Mouse (Mus musculus): Measurements from ENCODE around the gene Casc4. TPM values are rescaled to one million over a fixed set of nuclear protein-coding genes. Genes with fewer than 3 reads are reported as not detected.

The Casc4 gene
- total RNA-seq (2021): 100 to 1,000 TPM in 1 of 2 experiments, 10 to 100 TPM in 1; 98.8 to 103 TPM
- long read RNA-seq, full-length matches to known transcripts: 60 of 71 reads
- long read RNA-seq, partial matches to known transcripts: 4 of 71 reads
- long read RNA-seq, other reads (novel, unspliced or antisense): 7 of 71 reads

DNA sequence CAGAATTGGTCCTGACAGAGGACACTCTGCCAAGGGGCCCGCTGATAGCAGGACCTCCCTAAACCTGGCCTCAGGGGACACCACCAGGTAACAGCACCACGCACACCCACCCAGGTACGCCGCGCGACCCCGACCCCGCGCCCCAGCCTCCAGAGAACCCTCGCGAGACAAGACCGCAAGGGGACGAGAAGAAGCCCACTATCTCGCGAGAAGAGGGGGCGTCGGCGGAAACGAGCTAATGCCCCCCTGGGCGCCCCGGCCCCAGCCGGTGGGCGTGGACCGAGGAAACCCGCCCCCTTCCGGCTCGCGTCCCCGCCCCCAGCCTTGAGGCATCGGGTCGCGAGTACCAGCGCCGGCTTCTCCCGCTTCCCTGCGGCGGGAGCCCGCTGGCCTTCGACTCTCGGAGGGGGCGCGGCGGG lies at the start of gene Casc4:
Gene Casc4, plus strand, starts transcription at position 339 of the 419 bp plus-strand sequence.
- DNase-seq (ENCODE audit: low spot score in 2 of 2): peak; percentile 66 to 78

- DNase-seq (ENCODE audit: low spot score in 2 of 2): no peak
Observed at GRCm38 (mm10) chr2:121821787-121822186, 45.0 kb upstream of the Casc4 start.

GRCm38 (mm10) chr2:121824653-121825052 lies 42.1 kb upstream of the Casc4 start:
- DNase-seq (ENCODE audit: low spot score in 2 of 2): no peak

- DNase-seq (ENCODE audit: low spot score in 2 of 2): no peak
Observed at GRCm38 (mm10) chr2:121826189-121826588, 40.6 kb upstream of the Casc4 start.

DNA sequence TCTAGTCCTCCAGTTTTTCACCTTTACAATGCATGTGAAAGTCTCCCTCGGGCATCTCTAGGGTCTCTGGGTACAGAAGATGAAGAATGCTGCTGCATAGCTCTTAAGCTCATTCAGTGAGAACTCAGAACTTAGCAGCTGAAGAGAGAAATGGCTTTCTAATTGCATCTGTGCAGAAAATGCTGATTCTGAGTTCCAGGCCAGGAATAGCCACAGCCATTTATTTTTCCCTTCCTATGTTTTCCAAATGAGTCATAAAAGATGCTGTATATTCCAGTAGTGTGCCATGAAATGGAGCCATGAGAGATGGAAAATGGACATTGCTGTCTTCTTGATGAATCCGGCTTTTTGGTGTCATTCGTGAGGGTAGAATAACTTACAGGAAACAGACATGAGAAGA lies 38.4 kb upstream of the Casc4 start:
- no peak for DNase-seq (ENCODE audit: low spot score in 2 of 2)

- DNase-seq (ENCODE audit: low spot score in 2 of 2): peak; percentile 30 to 72
Observed at GRCm38 (mm10) chr2:121832484-121832894, 34.3 kb upstream of the Casc4 start.

- DNase-seq (ENCODE audit: low spot score in 2 of 2): no peak
Observed at GRCm38 (mm10) chr2:121834926-121835325, 31.8 kb upstream of the Casc4 start.

GRCm38 (mm10) chr2:121841453-121841852 lies 25.3 kb upstream of the Casc4 start:
- DNase-seq (ENCODE audit: low spot score in 2 of 2): no peak

DNA sequence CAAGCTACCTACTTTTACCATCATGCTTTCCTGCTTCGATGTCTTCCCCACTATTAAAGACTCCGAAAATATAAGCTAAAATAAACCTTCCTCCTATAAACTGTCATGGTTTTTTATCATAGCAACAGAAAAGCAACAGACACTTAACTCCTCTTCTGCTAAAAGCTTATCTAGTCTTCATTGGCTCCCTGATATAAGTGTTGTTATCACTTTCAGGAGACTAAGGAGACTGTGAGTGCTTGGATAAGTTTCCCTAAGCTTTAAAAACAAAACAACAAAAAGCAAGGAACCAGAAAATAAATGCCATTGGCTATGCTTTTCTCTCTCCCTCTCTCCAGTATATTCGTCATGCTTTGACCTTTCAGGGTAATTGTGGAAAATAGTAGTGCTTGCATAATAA lies 24.5 kb upstream of the Casc4 start:
- no peak for DNase-seq (ENCODE audit: low spot score in 2 of 2)

- no peak for DNase-seq (ENCODE audit: low spot score in 2 of 2)
Observed at GRCm38 (mm10) chr2:121846050-121846449, 20.7 kb upstream of the Casc4 start.

GRCm38 (mm10) chr2:121852045-121852444 lies 14.7 kb upstream of the Casc4 start:
- no peak for DNase-seq (ENCODE audit: low spot score in 2 of 2)

- no peak for DNase-seq (ENCODE audit: low spot score in 2 of 2)
Observed at GRCm38 (mm10) chr2:121853974-121854373, 12.8 kb upstream of the Casc4 start.

GRCm38 (mm10) chr2:121859380-121859980 lies 7.3 kb upstream of the Casc4 start:
- peak in 1 of 2 experiments; percentile 59 for DNase-seq (ENCODE audit: low spot score in 2 of 2)

DNA sequence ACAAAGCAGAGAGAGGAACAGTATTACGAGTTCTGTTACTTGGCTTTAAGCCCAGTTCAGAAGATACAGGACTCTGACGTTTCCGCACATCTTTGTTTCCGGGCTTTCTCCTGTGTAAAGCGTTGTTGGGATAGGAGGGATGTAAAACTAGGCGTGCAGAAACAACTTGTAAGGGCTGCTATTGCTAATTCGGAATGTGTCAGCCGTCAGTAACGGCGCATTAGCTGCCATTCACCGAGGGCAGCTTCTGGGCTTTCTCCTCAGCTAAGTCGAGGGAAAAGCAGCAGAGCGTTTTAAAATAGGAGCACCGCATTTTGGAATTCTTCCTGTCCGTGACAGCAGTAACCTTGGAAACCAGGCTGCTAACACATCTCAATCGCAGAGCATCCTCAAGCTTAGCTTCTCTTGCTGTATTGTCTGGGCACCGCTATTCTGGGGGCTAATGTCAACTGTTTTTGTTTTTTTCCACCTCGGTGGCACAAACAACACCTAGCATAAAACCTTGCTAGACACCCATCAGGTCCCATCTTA lies 634 bp upstream of the Casc4 start:
- DNase-seq (ENCODE audit: low spot score in 2 of 2): peak; percentile 58 to 71

DNA sequence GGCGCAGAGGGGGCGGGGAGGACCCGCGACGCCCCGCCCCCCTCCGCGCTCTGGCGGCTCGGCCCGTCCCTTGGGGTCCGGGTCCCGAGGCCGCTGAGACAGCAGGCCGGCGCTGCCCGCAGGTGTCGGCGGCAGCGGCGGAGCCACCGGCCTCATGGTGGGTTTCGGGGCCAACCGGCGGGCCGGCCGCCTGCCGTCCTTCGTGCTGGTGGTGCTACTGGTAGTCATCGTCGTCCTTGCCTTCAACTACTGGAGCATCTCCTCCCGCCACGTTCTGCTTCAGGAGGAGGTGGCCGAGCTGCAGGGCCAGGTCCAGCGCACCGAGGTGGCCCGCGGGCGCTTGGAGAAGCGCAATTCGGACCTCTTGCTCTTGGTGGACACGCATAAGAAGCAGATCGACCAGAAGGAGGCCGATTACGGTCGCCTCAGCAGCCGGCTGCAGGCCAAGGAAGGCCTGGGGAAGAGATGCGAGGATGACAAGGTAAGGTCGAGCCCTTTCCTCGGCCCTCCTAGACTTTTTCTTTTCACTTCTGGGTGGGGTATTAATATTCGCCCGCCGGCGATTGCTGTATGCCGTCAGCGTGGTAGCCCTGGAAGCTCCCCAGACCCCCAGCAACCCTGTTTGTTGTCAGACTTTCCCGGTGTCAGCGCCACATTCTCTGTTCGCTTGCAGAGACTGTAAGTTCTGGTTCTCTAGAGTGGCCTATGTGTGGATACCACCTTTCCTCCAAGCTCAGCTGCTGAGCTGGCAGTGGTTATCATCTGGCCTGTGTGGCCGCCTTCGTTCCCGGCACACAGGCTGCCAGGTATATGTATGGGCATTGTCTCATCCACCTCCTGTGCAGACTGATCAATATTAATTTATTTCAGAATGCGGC lies 520 bp downstream of the Casc4 start:
- DNase-seq (ENCODE audit: low spot score in 2 of 2): peak in 1 of 2 experiments; percentile 46

DNA sequence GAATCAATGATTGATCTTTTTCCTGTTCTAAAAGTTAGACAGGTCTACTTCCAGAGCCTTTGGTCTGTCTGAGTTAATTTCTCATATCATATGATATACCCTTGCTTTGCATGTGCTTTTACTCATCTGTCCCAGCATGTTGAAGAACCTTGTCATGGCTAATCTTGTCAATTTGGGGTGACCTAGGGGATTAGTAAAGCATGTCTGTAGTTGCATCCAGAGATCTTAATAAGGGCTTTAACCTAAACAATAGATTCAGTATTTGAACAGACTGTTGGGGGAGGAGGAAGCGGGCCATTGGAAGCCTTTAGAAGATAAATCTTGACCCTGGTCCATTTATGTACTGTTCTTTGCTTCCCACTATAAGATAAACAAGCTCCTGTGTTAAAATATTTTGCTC lies 12.7 kb downstream of the Casc4 start:
- DNase-seq (ENCODE audit: low spot score in 2 of 2): no peak

DNA sequence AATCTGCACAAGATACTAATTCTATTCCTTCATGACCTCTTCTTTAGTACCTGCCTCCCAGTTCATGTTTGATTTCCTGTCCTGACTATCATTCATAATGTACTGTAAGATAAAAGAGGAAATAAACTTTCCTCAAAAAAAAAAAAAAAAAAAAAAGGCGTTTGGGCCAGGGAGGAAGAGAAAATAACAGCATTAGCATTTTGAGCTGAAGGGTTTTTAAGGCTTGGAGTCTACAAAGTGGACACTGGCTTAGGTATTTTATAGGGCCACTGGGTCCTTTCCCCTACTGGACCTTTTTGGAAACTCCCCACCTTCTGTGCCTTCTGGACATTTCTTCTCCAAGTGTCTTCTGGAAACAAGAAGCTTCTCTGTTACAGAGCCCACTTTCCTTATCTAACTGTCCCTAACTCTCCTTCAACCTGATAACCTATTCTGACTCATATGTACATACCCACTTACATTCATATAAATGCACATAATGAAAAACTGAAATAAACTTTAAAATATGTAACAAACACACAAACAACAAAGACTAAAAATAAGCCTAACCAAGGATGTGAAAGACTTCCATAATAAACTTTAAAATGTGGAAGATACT lies 18.8 kb downstream of the Casc4 start:
- no peak for DNase-seq (ENCODE audit: low spot score in 2 of 2)

- DNase-seq (ENCODE audit: low spot score in 2 of 2): no peak
Observed at GRCm38 (mm10) chr2:121886406-121886805, 19.6 kb downstream of the Casc4 start.

- no peak for DNase-seq (ENCODE audit: low spot score in 2 of 2)
Observed at GRCm38 (mm10) chr2:121888720-121889497, 22.1 kb downstream of the Casc4 start.

GRCm38 (mm10) chr2:121895261-121895660 lies 28.5 kb downstream of the Casc4 start:
- DNase-seq (ENCODE audit: low spot score in 2 of 2): no peak

DNA sequence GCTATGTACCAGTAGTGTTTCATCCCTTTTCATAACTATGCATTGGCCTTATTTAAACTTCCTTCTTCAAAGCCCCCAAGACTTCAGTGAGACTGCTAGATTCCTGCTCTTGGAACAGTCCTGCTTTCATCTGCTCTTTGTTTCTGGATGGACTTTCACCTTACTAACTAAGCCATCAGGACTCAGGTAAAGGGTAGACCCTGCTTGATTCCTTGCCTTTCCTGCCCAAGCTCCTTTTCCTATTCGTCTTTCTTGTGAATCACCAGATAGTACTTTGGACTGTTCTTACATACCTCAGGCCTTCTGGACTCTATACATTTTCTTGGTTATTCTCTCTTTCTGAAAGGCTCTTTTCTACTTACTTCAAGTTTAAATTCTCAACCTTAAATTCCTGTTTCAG lies 30.1 kb downstream of the Casc4 start:
- DNase-seq (ENCODE audit: low spot score in 2 of 2): no peak

Data from layer of hippocampus, adult 18-20 months (tissue).